Mouse (Mus musculus) lung, postnatal 14 days (tissue): ENCODE data around the gene Ctcf.

Experiments
- DNase-seq: peaks from one replicate; pipeline ENCODE4 v3.0.0; 2021

Gene Ctcf

DNA sequence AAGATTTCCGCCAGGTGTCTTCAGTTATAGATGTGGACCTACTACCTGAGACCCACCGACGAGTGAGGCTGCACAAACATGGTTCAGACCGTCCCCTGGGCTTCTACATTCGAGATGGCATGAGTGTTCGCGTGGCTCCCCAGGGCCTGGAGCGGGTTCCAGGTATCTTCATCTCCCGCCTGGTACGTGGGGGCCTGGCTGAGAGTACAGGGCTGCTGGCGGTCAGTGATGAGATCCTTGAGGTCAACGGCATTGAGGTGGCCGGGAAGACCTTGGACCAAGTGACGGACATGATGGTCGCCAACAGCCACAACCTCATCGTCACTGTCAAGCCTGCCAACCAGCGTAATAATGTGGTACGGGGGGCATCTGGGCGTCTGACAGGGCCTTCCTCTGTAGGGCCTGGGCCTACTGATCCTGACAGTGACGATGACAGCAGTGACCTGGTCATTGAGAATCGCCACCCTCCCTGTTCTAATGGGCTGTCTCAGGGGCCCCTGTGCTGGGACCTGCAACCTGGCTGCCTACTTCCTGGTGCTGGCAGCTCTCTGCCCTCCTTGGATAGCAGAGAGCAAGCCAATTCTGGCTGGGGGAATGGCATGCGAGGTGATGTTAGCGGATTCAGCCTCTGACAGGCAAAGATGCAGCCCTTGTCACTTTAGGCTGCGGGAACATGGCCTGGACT is 66.5 kb downstream of the Ctcf start:
- DNase-seq, result no peak

DNA sequence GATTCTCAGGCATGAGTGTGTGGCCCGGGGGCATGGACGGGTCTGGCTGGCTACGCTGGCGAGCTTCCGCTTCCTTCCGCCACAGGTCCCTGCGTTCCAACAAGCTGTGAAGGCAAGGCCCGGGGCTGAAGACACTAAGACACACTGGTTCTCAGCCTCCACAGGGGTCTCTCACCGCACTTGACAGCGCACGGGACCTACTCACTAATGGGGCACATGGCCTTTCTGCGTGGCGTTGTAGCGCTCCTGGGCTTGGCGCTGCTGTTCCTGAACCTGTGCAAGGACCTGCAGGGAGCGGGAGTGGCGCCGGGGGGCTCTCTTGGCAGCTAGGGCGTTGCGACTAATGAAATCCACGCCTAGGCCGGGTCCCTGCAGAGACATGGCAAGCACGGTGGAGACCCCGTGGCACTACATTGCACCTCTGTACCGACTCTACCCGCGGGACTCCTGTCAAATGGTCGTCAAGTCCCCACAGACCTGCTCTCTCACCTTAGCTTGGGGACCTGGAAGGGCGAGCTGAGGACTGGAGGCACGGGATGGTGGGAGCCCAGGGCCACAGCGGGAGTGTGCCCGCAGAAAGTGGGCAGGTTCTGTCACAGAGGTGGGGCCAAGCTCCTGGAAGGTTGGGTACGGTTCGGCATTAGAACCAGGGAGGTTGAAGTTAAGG is 67.9 kb downstream of the Ctcf start:
- no peak for DNase-seq

DNA sequence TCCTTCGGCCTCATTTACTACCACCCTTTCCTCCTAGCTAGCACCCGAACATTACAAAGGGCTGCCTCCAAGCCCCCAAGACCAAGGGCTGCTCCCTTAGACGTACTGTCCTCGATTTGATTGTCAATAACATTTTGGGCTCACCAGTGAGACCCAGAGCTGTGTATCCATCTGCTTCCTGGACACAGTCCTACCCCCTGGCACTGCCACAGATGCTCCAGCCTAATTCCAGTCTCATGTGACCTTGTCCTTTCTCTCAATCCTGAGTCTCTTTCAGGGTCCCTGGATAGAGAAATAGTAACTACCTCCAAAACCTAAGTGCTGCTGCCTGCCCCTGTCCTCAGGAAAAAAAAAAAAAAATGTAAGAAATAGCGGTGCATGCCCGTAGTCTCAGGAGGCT is 68.6 kb downstream of the Ctcf start:
- no peak for DNase-seq

DNA sequence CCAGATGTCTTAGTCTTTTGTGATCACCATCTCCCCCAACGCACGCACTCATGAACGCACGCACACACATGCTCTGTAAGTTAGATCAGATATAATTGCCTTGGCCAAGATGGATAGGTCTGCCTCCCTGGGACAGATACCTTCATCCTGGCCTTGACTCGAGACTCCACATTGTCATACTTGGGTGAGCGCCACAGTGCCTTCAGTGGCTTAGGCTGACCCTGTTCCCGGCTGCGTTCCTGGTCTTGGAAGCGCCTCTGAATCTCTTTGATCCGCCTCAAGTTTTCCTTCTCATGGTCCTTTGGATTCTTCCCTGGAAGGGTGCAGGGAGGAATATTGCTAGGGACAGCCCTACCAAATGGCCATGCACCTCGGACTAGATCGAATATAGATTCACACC is 70.1 kb downstream of the Ctcf start:
- no peak for DNase-seq

DNA sequence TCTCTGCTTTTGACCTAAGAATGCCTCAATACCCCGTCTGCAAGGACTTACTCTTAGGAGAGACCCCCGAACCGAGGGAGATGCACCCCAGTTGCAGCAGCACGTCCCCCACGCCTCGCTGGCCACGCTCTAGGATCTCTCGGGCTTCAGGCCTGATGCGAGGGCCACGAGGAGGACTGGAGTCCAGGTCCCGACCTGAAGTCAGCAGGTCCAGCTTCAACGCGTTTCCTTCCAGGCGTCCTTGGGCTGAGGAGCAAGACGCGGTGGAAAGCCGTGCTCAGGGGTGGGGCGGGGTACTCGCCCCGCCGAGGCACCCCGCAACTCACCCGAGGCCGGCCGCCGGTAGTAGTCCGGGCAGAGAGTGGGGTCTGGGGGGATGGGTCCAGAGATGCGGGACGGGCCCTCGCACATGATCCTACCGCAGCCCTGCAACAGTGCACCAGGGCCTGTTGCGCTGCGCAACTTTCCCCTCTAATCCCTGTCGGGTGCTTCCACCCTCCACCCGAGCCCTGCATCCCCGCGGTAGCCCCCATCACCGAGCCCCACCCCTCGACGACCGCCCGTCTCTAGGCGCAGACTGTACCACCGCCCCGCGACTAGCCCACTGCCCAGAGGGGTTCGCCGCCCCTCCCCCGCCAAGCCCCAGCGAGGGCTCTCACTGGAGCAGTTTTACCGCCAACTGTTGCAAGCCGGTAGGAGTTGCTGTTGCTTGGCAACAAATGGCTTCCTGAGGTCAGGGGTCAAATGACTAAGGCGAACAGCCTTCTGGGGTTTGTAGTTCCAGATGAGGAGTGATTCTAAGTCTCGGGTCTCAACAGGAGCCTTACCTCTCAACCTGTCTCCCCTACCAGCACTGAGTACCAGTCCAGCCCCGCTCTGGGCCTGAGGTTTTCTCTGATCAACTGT is 71.4 kb downstream of the Ctcf start, which contains the start of the genes 4933405L10Rik and Enkd1:
Gene 4933405L10Rik, plus strand, starts transcription at position 158 of the 906 bp plus-strand sequence.
Gene Enkd1, minus strand, starts transcription at position 713 of the 906 bp plus-strand sequence.
- DNase-seq, result peak; percentile 87

DNA sequence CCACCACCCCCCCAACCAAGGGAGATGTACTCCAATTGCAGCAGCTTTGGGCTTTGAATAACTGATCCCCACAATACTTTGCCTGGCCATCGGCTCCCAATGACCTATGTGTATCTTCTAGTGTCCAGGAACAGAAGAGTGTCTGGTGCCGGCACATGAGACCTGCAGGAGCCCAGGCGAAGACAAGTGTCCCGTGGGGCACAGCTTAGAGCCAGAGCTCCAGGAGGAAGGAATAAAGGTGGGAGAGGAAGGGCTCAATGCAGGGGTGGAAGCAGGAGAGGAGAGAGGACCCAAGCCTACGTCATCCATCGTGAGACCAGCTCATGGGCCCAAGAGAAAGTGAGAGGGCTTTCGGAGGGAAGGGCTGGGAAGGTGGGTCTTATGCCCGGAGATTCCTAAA is 72.3 kb downstream of the Ctcf start:
- no peak for DNase-seq

DNA sequence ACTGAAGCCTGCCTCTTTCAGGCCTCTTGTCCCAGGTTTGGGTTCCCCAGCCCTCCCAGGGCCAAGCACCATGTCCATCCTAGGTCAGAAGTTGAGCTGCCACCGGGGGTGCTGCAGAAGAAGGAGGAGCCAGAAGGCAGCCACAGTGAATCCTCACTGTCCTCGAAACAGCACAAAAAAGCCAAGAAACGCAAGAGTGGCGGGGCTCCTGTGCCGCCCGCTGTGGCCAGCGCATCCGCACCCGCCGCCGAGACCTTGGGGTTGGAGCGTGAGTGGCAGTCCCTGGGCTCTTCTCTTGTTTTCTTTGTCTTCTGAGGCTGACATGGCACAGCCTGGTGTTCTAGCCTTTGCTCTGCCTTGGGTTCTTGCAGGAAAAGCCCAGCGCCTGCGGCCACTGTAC is 72.9 kb downstream of the Ctcf start:
- DNase-seq, result no peak

DNA sequence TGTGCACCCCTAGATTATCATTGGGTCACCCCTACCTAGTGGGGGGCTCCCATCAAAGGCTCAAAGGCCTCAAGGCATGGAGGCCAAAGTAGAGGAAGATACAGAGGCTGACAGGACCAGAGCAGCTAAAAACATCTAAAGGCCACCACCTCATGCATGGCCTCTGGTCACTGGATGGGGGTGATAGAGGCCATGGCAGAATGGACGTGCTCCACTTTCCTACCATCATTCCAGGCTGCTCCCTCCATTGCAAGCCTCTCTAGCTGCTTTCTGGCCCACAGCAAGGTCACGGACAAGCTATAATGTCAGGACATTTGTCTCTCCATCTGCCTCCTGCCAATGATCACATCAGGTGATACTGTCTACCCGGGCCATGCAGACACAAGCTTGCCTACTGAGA is 75.9 kb downstream of the Ctcf start:
- DNase-seq, result no peak

DNA sequence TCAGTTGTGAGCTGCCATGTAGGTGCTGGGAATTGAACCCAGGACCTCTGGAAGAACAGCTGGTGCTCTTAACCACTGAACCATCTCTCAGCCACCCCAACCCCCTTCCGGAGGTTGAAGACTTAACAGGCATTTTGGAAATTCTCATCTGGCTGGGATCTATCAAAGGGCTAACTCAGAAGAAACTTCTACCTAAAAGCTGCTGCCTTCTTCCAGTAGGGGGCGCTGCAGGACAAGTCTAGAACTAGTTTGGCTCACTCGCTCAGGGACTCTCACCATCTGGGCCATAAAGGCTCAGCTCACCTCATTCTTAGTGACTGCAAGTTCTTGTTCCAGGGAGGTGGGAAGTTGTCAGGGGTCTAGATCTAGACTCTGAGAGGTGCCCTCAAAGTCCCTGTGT is 77.8 kb downstream of the Ctcf start:
- peak; percentile 96 for DNase-seq

DNA sequence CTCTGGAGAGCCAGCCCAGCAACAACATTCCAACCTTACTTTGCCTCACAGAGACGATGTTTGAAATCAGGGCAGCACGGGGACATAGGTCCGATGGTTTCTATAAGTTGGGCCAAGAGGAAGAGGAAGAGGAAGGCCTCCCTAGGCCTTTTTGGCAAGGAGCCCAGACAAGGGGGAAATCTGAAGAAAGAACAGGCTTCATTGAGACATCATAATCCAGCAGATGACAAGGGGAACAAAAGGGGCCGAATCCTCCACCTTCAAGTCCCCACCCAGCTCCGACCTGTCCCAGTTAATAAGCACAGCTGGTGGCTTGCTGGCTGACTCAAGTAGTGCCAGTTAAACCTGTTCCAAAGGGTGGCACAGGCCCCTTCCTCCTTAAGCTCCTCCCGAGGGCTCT is 78.7 kb downstream of the Ctcf start:
- DNase-seq, result peak; percentile 36

DNA sequence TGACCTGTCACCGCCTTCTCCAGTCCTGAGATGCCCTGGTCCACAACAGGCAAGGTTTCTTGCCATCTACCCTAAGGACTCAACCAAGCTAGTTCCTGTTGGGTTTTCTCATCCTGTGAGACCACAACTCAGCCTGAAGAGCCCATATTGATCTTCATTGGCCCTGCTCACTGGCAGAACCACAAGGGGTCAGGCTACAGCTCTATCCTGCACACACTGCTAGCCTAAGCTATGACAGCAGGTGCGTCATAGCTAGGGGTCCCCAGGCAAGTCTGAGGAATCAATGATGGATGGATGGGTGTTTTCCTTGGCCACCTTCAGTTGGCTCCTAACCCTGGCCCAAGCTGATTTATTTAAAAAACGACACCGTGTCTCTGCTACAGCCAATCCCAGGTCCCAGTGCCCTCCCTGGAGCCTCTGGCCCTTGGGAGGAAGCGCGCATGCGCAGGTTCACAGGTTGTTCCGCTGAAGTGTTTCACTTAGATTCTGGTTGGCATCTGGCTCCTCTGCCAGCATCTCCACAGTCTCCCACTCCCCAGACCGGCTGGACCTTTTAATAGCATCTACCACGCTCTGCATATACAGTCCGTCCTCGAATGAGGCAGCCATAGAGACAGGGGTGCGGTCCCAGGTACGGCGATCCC is 80.1 kb downstream of the Ctcf start:
- DNase-seq, result no peak

DNA sequence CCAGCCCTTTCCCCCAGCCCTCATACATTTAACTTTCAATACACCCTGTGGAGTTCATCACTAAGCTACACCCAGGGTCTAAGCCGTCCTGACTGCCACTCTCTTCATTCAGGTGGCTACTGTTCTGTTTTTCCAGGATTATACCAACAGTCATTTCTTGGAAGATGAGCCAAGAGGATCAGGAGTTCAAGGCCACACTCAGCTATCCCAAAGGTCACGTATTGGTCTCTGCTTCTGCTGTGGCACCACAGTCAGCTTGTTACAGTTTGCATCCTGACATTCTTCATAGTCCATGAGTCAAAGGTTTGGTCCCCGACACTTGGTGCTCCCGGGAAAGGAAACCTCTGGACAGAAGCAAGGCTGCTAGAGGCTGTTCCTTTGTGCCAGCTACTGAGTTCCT is 83.3 kb downstream of the Ctcf start:
- DNase-seq, result no peak

DNA sequence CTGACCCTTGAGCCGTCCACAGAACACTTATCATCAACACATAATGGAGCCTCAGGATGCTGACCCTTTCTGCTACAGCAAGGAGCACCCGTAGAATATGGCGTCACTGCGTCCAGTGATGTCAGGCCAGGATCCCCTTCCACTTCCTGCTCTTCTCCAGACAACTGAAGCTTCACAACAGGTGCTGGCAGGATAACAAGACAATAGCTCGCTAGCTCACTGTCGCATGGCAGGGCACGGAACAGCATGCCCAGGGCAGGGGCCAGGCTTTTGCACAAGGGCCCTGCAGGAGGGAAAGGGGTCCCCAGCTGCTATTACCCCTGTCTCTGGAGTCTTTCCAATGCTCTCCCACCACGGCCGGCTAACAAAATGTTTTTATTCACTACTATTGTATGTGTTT is 86.5 kb downstream of the Ctcf start:
- no peak for DNase-seq

DNA sequence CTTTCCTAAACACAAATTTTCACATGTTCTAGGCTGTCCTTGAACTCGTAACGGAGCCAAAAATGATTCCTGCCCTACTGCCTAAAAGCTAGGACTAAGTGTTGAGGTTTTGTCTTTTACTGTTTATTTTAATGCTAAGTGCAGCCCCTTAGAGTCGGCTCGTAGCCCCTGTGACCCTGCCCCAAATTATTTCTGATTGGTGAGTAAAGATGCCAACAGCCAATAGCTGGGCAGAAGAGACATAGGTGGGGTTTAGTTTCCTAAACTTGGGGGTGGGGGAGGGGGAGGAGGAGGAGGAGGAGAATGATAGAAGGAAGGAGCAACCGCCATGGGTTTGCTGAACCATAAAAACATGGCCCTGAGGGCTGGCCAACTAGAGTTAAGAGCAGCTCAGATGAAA is 89.4 kb downstream of the Ctcf start:
- no peak for DNase-seq

DNA sequence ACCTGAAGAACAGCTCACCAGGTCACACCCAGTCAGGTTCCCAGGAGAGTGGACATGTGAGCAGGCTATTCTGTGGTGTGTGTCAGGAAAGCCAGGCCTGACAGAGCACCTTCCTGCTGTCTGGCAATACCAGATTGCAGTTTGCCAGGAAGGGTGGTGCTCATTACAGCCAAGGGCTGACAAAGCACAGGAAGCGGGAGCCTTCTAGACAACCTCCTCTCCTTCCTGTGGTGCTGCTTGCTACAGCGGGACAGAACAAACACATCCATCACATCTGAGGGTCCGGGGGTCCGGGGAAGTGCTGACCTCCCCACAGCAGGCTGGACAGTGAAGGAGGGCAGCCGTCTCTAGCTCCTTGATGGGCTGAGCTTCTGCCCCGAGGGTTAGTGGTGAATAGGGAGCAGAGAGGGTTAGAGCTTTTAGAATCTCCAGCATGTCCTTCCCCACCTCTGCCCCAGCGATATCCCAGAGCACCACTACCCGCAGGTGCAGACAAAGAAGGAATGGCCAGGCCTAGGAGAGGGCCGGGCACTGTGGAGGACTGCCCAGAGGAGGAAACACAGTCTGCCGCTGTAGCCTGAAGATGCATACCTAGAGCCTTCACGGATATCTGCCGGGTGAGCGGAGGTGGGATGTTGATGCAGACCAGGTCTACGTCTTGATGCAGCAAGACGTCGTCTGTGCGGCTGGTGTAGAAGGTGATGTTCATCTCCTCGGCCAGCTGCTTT is 91.2 kb downstream of the Ctcf start:
- DNase-seq, result peak; percentile 65

DNA sequence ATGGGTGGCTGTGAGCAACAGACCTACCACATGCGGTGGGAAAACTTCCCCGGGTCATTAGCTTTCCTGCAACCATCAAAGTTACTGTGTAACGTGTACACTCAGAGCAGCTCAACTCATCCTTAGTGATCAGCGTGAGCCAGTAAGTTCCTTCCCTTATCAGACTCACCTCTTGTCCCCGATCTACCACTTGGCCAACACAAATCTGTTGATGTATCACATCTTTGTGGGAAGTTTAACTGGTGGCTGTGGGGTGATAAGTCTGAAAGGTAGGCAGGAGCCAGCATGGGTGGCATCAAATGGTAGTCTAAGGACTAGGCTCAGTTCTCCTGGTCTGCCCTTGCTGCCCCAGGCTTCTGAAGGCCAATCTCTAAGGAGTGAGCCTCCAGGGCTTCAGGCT is 95.8 kb downstream of the Ctcf start:
- no peak for DNase-seq
